Mouse (Mus musculus) mature B cell (primary cell): Measurements from ENCODE around the gene Stxbp5.

ENCODE experiments used
- in situ Hi-C: fragments of 300-500 bp; cut with MboI; formaldehyde crosslinking; loops from 2 replicates; pipeline ENCODE4 v1.14.3; 2019

Gene Stxbp5

DNA sequence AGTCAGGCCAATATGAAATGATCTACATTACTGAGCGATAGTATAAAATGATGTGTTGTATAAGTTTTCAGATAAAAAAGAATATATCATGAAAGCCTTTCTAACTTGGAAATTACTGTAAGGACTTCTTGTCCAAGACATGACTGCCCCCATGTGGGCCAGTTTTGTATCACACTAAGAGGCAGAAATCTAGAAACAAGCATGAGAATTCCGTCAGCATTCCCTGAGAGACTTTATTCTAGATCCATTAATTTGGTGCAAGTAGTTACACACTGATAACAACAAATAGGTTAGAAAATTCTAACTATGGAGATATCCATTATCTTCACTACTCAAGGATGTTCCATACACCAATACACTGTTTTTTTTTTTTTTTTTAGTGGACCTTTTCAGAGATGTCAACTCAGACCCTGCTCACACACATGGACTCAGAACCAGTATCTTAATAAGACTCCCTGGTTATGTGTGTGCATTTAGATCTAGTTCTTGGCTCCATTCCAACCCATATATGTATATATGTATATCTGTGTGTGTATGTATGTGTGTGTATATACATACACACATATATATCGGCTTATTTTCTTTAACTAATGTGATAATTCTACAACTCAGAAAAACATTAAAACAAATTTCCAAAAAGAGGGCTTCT lies 145.9 kb downstream of the Stxbp5 start:
- in situ Hi-C loops: no loop called here

DNA sequence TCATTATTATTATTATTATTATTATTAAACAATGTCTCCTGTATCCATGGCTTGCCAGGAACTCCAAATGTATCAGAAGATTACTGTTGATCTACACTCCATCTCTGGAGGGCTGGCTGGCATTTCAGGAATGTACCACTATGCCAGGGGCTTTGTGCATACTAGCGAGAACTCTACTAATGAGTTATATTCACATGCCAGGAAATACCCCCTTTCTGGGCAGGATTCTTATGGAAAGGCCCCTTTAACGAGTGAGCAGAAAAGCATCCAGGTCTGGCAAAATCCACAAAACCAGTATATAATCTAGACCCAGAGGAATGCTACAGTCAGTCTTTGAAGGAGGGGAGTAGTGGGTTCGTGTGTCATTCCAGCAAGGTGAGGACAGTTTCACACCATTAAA lies 167.0 kb downstream of the Stxbp5 start:
- in situ Hi-C loops: no loop called here

DNA sequence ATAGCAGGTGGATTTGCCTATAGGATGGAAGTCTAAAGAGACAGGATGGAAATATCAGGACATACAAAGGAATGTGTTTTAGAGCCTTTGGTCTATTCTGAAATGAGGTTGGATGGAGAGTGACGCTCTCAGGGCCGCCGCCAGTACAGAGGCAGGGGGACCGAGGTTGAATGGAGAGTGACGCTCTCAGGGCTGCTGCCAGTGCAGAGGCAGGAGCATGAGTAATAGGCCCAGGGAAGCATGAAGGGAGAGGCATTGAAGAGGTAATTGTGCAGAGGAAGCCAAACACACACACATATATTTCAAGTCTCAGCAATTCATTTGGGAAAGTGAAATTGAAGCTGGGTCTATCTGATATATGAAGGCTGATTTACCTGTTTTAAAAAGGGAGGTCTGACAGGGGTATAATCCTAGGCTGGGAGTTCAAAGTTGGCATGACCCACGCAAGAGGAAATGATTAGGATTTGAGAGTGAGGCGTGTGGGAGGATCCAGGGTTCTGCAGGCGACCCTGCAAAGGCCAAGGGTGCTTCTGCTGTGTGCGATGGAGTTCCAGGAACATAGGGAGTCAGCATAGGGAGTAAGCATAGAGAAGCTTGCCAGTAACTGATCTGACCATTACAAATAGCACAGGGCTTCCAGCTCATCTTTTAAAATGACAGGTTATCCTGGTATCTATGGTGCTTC lies 168.7 kb downstream of the Stxbp5 start:
- in situ Hi-C loops: no loop called here

DNA sequence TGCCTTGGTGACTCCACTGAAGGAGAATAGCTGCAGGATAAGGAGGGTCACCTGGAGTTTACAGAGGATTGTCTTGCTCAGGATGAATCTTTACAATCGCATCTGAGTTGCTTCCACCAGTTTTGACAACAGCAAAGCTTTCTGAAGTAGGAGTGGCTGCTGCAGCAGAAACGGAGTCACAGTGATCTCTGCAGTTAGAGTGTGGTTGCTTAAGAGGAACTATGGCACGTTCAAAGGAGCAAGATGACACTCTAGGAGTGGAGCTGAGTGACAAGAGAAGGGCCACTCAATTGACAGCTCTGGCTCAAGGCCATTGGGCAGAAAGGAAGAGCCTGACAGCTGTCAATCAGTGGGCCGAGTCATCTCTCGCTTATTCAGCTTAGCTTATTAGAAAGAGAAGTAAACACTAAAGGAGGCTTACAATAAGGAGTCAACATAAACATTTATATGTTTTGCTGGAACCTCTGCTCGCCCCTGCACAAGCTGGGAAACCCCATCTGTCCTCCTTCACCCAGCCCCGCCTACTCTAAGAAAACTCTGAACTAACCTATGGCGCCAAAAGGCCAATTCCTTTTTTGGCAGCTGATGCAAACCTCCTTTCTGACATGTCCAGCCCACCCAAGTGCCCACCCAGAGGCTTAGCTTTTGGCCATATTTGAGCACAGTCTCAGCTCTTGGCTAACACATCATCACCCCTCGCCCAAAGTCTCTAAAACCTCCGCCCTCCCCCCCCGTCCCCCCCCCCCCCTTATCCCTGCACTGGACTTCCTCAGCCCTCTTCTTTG lies 178.2 kb downstream of the Stxbp5 start:
- in situ Hi-C loops: no loop called here

DNA sequence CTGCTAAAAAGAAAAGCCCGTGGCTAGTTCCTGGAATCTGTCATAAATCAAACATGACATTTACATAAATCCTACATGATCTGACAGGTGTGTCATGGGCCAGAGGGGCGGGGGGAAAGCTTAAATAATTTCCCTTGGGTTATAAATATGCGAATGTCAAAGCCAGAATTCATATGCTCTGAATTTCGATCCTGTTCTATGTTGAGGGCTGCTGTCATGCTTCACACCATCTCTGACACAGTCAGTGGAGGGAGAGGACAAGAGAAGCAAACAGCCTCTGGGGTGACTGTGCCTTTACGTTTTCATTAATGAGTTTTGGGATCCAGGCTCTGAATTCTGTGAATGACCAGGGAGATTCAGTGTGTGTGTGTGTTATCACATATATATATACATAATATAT lies 180.9 kb downstream of the Stxbp5 start:
- in situ Hi-C loops: no loop called here

GRCm38 (mm10) chr10:9718086-9718485 lies 182.8 kb downstream of the Stxbp5 start:
- in situ Hi-C loops: no loop called here
